Mouse (Mus musculus) G1E (cell line): ENCODE measurements around the gene Pknox2.

Source experiments
- CTCF ChIP-seq: IDR thresholded peaks from 2 replicates; pipeline ENCODE4 v1.5.1; 2012; ENCODE audit warnings: low read depth, low read length, inconsistent platforms, mixed read lengths
- GATA2 ChIP-seq: IDR thresholded peaks from 2 replicates; pipeline ENCODE4 v1.6.1; 2012; ENCODE audit warnings: low read depth, low read length, inconsistent platforms, borderline replicate concordance
- POLR2AphosphoS5 ChIP-seq: IDR thresholded peaks from 2 replicates; pipeline ENCODE4 v1.6.1; 2012; ENCODE audit warnings: low read depth, low read length, inconsistent platforms; ENCODE audit not compliant: insufficient replicate concordance

DNA sequence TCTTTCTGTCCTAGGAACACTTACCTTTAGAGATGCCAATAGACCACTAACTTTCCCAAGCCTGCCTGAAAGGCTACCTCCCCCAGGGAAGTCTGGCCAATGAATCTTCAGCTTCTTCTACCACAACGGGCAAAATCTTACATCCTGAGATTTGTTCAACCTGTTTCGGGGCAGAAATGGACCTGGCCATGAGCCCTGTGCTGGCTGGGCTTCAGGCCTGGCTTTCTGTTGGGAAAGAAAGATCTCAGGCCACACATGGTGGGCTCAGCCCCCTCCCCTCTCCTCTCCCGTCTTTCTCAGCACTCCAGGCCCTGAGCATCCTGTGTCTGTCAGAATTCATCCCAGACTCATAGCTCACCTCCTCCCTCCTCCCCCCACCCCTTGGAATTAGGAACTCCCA lies 228.6 kb downstream of the Pknox2 start:
- TF ChIP-seq CTCF (no peak), POLR2AphosphoS5 (no peak), GATA2 (no peak)
